Mouse (Mus musculus): Measurements from ENCODE around the gene D330020A13Rik. TPM values are rescaled to one million over a fixed set of nuclear protein-coding genes. Genes with fewer than 3 reads are reported as not detected.

D330020A13Rik gene
- polyA plus RNA-seq, 1 experiment from 2014 or later: 0.29 TPM

DNA sequence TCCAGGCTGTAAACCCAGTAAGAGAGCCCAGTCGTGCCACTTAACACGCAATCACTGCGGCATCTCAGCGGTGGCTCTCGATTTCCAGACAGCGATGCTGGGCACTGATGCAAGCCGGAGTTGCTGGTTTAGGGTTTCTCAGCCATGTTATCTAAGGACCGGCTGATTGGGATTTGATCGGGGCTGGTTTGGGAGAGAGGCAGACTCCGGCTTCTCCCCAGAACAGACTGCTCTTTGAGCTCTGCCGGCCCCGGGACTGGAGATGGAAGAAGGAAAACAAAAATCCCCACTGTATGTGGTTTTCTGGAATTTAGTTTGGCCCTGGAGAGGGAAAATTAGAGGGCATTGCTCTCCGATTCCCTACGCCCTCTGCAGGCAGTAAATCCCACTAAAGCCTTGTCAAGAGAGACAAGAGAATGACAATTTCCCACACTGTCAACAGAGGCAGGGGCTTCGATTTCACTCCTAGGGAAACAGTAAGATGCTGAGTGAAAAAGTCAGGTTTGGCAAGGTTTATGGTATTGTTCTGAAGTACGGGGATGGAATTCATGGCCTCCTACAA lies 8.7 kb downstream of the D330020A13Rik start:
- H3K27ac ChIP-seq (replicated peaks): 0 out of 2 replicates have a peak overlapping the region, but pooled peaks have one; percentile 4

GRCm38 (mm10) chr6:120306859-120307594 lies 12.9 kb downstream of the D330020A13Rik start:
- no peak for ATAC-seq (ENCODE audit: low read depth)
- H3K9me3 ChIP-seq: no peaks in the 10 kb centered on the region
- no peaks in the 10 kb centered on the region for H3K36me3 ChIP-seq
- no peak overlapping the region for H3K4me2 ChIP-seq
- WGBS: 85% methylated on average over 3 of the region's 3 CpGs
- H3K9ac ChIP-seq: no peak overlapping the region
- H3K27me3 ChIP-seq: no peaks in the 10 kb centered on the region
- no peak overlapping the region for H3K27ac ChIP-seq (replicated peaks)
- 0 out of 2 replicates have a peak, but pooled peaks cover 7% of the 10 kb centered on the region for H3K4me1 ChIP-seq (replicated peaks)
- H3K4me3 ChIP-seq: no peak overlapping the region

More for the DNA sequence above, 8.7 kb downstream of the D330020A13Rik start:
- Histone ChIP-seq H3K4me2 (peak overlapping the region; percentile 44), H3K4me1 (replicated peaks) (0 out of 2 replicates have a peak, but pooled peaks cover 7% of the 10 kb centered on the region), H3K4me3 (peak overlapping the region; percentile 17), H3K9ac (peak overlapping the region; percentile 52; the same call in 1 of the 2 replicates), H3K9me3 (no peaks in the 10 kb centered on the region), H3K36me3 (no peaks in the 10 kb centered on the region), H3K27me3 (no peaks in the 10 kb centered on the region)
- 28% methylated on average over 16 of the region's 16 CpGs for WGBS
- no peak for ATAC-seq (ENCODE audit: low read depth)

DNA sequence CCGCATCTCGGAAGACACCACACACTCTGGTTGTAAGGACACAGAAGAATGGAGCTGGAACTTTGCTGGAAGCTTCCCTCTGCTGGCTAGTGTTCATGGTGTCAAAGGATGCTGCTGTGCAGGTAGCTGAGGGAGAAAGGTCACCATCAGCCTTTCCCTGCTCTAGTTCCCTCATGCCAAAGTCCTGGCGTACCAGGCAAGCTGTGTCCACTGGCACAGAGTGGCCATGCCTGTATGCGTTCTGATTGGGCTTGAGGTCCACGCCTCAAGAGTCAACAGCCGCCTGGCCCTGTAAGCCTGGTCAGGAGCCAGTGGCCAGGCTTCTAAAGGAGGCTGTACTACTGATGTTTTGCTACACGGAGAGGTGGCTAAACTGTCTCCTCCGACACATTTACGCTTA lies 15.2 kb downstream of the D330020A13Rik start:
- Histone ChIP-seq H3K4me3 (no peak overlapping the region), H3K36me3 (no peaks in the 10 kb centered on the region), H3K27me3 (no peaks in the 10 kb centered on the region), H3K4me1 (replicated peaks) (no peaks in the 10 kb centered on the region), H3K9ac (no peak overlapping the region), H3K9me3 (no peaks in the 10 kb centered on the region), H3K27ac (replicated peaks) (no peak overlapping the region), H3K4me2 (no peak overlapping the region)
- ATAC-seq (ENCODE audit: low read depth): no peak
- 63% methylated on average over 9 of the region's 9 CpGs for WGBS

GRCm38 (mm10) chr6:120309787-120310186 lies 15.6 kb downstream of the D330020A13Rik start:
- ATAC-seq (ENCODE audit: low read depth): no peak
- H3K9ac ChIP-seq: no peak overlapping the region
- 50% methylated on average over 3 of the region's 3 CpGs for WGBS
- no peaks in the 10 kb centered on the region for H3K27me3 ChIP-seq
- H3K4me3 ChIP-seq: no peak overlapping the region
- H3K36me3 ChIP-seq: no peaks in the 10 kb centered on the region
- no peak overlapping the region for H3K27ac ChIP-seq (replicated peaks)
- no peak overlapping the region for H3K4me2 ChIP-seq
- H3K4me1 ChIP-seq (replicated peaks): no peaks in the 10 kb centered on the region
- no peaks in the 10 kb centered on the region for H3K9me3 ChIP-seq

DNA sequence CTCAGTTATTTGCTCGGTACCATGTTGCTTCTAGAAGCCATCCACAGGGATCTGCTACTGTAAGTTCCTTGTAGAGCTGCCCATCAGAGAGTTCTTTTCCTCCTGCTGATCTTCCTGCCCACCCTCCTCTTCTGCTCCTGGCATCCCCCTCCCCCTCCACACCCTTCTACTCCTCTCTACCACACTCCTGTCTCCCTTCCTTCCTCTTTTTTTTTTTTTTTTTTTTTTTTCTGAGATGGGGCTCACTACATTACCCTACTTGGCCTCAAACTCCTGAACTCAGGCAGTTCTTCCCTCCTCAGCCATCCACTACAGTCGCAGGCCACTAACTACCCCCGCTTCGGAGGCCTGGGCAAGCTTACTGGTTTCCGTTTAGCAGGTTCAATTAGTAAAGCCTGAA lies 18.3 kb downstream of the D330020A13Rik start:
- no peaks in the 10 kb centered on the region for H3K36me3 ChIP-seq
- H3K27me3 ChIP-seq: no peaks in the 10 kb centered on the region
- H3K4me2 ChIP-seq: no peak overlapping the region
- H3K4me1 ChIP-seq (replicated peaks): no peaks in the 10 kb centered on the region
- no peak overlapping the region for H3K4me3 ChIP-seq
- no peak overlapping the region for H3K9ac ChIP-seq
- 90% methylated on average over 5 of the region's 5 CpGs for WGBS
- no peaks in the 10 kb centered on the region for H3K9me3 ChIP-seq
- ATAC-seq (ENCODE audit: low read depth): no peak
- no peak overlapping the region for H3K27ac ChIP-seq (replicated peaks)

- Histone ChIP-seq H3K36me3 (no peaks in the 10 kb centered on the region), H3K4me1 (replicated peaks) (no peaks in the 10 kb centered on the region), H3K27me3 (no peaks in the 10 kb centered on the region), H3K9me3 (no peaks in the 10 kb centered on the region), H3K9ac (no peak overlapping the region), H3K4me2 (no peak overlapping the region), H3K4me3 (no peak overlapping the region), H3K27ac (replicated peaks) (no peak overlapping the region)
- 48% methylated on average over 11 of the region's 11 CpGs for WGBS
- no peak for ATAC-seq (ENCODE audit: low read depth)
Observed at GRCm38 (mm10) chr6:120318303-120318940, 24.3 kb downstream of the D330020A13Rik start.

- no peak for ATAC-seq (ENCODE audit: low read depth)
- no peak overlapping the region for H3K4me2 ChIP-seq
- no peak overlapping the region for H3K9ac ChIP-seq
- no peak overlapping the region for H3K27ac ChIP-seq (replicated peaks)
- no peaks in the 10 kb centered on the region for H3K27me3 ChIP-seq
- 91% methylated on average over 9 of the region's 9 CpGs for WGBS
- no peaks in the 10 kb centered on the region for H3K36me3 ChIP-seq
- no peaks in the 10 kb centered on the region for H3K9me3 ChIP-seq
- H3K4me3 ChIP-seq: no peak overlapping the region
- no peaks in the 10 kb centered on the region for H3K4me1 ChIP-seq (replicated peaks)
Observed at GRCm38 (mm10) chr6:120319129-120319528, 25.0 kb downstream of the D330020A13Rik start.

DNA sequence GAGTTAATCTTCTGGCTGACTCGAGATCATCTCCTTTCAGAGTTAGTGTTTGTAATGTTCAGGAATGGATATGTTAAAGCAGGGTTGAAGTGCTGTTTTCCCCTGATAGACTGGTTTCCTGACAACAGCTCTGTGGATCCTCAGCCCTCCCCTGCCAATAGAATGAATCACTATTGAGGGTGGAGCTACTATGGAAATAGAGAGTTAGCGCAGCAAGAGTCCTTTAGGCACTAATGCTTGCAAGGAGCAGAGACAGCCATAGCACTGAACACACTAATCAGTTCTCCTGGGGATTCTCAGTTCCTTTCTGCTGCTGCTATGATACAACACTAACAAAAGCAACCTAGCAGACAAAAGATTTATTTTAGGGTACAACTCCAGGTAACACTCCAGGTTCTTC lies 26.2 kb downstream of the D330020A13Rik start:
- no peaks in the 10 kb centered on the region; the same call in 1 of the 2 replicates for H3K36me3 ChIP-seq
- no peaks in the 10 kb centered on the region for H3K9me3 ChIP-seq
- no peak for ATAC-seq (ENCODE audit: low read depth)
- H3K4me3 ChIP-seq: no peak overlapping the region
- no peaks in the 10 kb centered on the region for H3K27me3 ChIP-seq
- H3K27ac ChIP-seq (replicated peaks): no peak overlapping the region
- H3K4me1 ChIP-seq (replicated peaks): no peaks in the 10 kb centered on the region
- WGBS: 59% methylated on average over 2 of the region's 2 CpGs
- H3K9ac ChIP-seq: no peak overlapping the region
- H3K4me2 ChIP-seq: no peak overlapping the region

DNA sequence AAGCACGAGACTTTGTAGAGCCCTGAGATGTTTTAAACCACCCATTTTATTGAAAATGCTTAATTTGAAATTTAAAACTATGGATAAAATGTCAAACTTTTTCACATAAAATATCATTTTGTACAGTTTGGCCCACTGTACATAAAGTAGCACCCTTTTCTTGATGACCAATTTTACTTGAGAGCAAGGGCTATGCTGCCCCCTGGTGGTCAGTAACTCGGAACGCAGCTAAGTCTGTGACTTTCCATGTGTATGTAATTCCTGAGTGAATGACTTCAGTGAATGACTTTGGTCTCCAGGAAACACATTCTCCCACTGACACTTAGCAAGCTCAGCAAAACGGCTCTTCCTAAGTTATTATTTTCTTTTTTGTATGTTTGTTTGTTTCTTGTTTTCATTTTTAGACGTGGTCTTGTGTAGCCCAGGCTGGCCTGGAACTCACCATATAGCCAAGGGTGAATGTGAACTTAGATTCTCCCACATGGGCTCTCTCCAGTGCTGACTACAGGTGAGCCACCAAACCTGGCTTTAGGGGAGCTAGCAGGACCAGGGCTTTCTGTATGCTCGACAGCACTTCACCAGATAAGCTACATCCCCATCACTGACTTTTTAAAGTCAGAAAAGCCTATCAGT lies 30.2 kb downstream of the D330020A13Rik start:
- Histone ChIP-seq H3K4me1 (replicated peaks) (no peaks in the 10 kb centered on the region), H3K27ac (replicated peaks) (no peak overlapping the region), H3K9me3 (no peaks in the 10 kb centered on the region), H3K9ac (no peak overlapping the region), H3K36me3 (peaks cover 13% of the 10 kb centered on the region), H3K4me3 (no peak overlapping the region), H3K4me2 (no peak overlapping the region), H3K27me3 (no peaks in the 10 kb centered on the region)
- ATAC-seq (ENCODE audit: low read depth): no peak
- 34% methylated on average over 6 of the region's 6 CpGs for WGBS

DNA sequence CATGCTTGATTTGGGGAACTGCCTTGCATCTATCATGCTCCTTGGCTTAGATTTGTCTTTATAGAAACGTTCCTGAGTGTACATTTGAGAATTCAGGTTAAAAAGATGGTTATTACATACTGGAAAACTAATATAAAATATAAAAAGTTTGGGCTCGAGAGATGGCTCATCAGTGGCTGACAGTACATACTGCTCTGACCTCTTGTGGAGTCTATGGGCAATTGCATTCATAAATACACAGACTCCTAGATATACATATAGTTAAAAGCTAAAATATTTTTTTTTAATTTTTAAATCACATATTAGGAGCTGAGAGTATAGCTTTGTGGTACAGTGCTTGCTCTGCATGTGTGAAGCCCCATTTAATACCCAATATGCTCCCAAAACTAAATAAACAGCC lies 38.2 kb downstream of the D330020A13Rik start:
- Histone ChIP-seq H3K27me3 (no peaks in the 10 kb centered on the region), H3K27ac (replicated peaks) (no peak overlapping the region), H3K4me1 (replicated peaks) (no peaks in the 10 kb centered on the region), H3K4me2 (no peak overlapping the region), H3K4me3 (no peak overlapping the region), H3K9ac (no peak overlapping the region), H3K9me3 (no peaks in the 10 kb centered on the region), H3K36me3 (peaks cover 71% of the 10 kb centered on the region)
- WGBS: 84% methylated on average over 2 of the region's 2 CpGs
- no peak for ATAC-seq (ENCODE audit: low read depth)

DNA sequence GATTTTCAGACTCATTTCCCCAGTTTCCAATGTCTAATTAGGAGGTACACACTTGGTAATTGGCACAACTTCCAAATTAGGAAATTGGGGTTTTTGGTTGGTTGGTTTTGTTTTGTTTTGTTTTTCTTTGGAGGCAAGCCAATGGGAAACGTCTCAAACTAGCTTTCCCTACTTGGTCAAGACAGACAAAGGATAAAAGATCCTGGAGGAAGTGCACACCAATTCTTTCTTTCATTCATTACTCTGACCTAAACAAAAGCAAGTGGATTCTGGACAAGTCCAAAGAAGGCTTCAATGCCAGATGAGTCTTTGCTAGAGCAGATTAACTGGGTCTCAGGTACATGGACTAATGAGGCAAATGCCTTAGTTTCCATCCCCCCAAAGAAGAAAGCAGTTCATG lies 49.8 kb downstream of the D330020A13Rik start:
- no peak overlapping the region for H3K4me3 ChIP-seq
- H3K9ac ChIP-seq: no peak overlapping the region
- H3K36me3 ChIP-seq: peaks cover 58% of the 10 kb centered on the region
- no peak for ATAC-seq (ENCODE audit: low read depth)
- no peaks in the 10 kb centered on the region for H3K4me1 ChIP-seq (replicated peaks)
- WGBS: 70% methylated on average over 1 of the region's 1 CpGs
- H3K27ac ChIP-seq (replicated peaks): no peak overlapping the region
- H3K4me2 ChIP-seq: no peak overlapping the region
- H3K9me3 ChIP-seq: no peaks in the 10 kb centered on the region
- no peaks in the 10 kb centered on the region for H3K27me3 ChIP-seq

Measured in neural tube, embryonic 13.5 days (tissue).